Mouse (Mus musculus) gastrocnemius, postnatal 14 days (tissue): ENCODE results near the gene Nodal. TPM values are rescaled to one million over a fixed set of nuclear protein-coding genes. Genes with fewer than 3 reads are reported as not detected.

Source experiments
- DNase-seq: peaks from one replicate; pipeline ENCODE4 v3.0.0; 2021; ENCODE audit warnings: mixed read lengths
- intact Hi-C: fragments of 180-260 bp; cut with DNase I; formaldehyde crosslinking; loops from one replicate; pipeline ENCODE4 v1.15.1; 2025; ENCODE audit warnings: low total_unique reads
- total RNA-seq, 2 experiments: library from RNA; stranded (reverse); gene quantifications; 2 replicates each; pipeline ENCODE4 v1.2.3; 2021

Gene Nodal
- total RNA-seq, 2 experiments from 2014 or later = 0.10 TPM; not detected in 1

- intact Hi-C loops = no loop called here
These were observed 25.2 kb upstream of the Nodal start for GRCm38 (mm10) chr10:61392584-61392983.

GRCm38 (mm10) chr10:61394476-61395136 is 23.2 kb upstream of the Nodal start:
- no peak for DNase-seq
- intact Hi-C loops = no loop called here

More at GRCm38 (mm10) chr10:61392584-61392983, 25.2 kb upstream of the Nodal start:
- no peak for DNase-seq

- DNase-seq = no peak
- intact Hi-C loops = no loop called here
These were observed 19.6 kb upstream of the Nodal start for GRCm38 (mm10) chr10:61398125-61398524.

DNA sequence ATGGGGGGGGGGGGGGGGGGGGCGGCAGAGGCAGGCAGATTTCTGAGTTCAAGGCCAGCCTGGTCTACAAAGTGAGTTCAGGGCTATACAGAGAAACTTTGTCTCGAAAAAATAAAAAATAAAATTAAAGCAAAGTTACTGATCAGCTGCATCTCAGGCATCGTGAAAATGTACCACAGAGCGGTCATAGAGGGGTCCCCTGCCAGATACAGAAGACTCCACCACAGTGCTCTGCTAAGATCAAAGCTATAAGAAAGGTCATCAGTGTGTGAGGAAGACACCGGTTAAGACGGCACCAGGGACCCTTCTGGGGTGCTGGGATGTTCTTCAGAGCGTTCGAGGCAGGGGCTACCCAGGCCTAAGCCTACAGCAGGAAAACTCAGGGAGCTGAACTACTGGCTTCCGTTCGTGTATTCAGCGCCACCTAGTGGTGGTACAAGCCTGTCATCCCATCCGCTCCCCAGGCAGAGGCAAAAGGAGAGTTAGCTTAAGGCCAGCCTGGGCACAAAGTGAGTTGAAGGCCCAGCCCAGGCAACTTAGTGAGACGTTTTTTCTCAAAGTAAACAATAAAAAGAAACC is 18.5 kb upstream of the Nodal start:
- intact Hi-C loops = no loop called here
- DNase-seq = peak; percentile 71

GRCm38 (mm10) chr10:61400407-61400806 is 17.4 kb upstream of the Nodal start:
- intact Hi-C loops = loop anchor here (2.0 to 10.0 kb wide), 2 partner anchors 58 to 196 kb away; no protein-coding TSS in a partner anchor
- DNase-seq = no peak

DNA sequence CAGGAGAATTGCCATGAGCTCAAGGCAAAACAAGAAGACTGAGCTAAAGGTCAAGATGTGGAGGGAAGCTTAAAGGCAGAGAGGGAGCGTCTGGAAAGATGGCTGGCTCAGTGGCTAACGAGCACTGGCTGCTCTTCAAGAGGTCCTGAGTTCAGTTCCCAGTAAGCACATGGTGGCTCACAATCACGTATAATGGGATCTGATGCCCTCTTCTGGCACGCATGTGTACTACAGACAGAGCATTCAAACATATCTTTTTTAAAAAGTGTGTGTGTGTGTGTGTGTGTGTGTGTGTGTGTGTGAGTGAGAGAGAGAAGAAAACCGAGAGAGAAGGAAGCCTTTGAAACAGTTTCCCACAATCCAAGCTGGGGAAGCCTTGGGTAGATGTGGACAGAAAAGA is 15.3 kb upstream of the Nodal start:
- DNase-seq = no peak
- intact Hi-C loops = loop anchor here (10.0 kb wide), 1 partner anchor 198 kb away; no protein-coding TSS in a partner anchor

- intact Hi-C loops = loop anchor here (10.0 kb wide), 1 partner anchor 198 kb away; no protein-coding TSS in a partner anchor
- no peak for DNase-seq
These were observed 14.9 kb upstream of the Nodal start for GRCm38 (mm10) chr10:61402911-61403310.

DNA sequence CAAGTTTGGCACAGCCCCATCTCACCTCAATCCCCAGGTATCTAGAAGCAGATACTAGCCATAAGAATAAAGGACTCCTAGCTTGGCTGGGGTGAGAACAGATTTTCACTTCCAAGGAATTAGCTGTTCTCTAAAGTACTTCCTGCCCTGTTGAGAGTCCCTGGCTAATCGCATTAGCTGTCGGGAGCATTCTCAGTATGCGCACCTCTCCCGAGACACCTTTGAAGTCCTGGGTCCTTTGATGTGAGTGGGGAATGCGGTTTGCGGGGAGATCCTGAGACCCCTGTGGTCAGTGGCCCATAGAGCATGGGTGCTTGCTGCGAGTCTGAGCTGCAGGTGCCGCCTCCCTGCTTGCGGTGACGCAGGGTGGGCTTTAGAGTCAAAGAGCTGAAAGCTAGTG is 11.8 kb upstream of the Nodal start:
- intact Hi-C loops = loop anchor here (10.0 kb wide), 1 partner anchor 201 kb away; no protein-coding TSS in a partner anchor

GRCm38 (mm10) chr10:61409776-61410175 is 8.0 kb upstream of the Nodal start:
- DNase-seq = no peak
- intact Hi-C loops = loop anchor here (10.0 kb wide), 1 partner anchor 205 kb away; no protein-coding TSS in a partner anchor

More for the DNA sequence above, 11.8 kb upstream of the Nodal start:
- DNase-seq = no peak

DNA sequence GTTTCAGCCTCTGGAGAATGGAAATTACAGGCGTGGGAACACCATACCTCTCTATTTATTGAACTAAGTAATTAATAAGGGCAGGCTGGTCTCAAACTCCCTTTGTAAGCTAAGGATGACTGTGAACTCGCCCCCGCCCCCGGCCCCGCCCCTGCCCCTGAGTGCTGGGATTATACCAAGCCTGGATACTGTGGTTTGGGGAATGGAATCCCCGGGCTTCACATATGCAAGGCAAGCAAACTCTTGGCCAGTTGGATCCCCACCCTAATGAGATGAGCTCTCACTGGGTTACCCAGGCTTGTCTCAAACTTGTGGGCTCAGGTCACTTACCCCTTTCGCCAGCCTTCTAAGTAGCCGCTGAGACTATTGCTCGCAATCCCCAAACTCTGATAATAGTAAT is 7.6 kb upstream of the Nodal start:
- intact Hi-C loops = no loop called here
- DNase-seq = no peak

DNA sequence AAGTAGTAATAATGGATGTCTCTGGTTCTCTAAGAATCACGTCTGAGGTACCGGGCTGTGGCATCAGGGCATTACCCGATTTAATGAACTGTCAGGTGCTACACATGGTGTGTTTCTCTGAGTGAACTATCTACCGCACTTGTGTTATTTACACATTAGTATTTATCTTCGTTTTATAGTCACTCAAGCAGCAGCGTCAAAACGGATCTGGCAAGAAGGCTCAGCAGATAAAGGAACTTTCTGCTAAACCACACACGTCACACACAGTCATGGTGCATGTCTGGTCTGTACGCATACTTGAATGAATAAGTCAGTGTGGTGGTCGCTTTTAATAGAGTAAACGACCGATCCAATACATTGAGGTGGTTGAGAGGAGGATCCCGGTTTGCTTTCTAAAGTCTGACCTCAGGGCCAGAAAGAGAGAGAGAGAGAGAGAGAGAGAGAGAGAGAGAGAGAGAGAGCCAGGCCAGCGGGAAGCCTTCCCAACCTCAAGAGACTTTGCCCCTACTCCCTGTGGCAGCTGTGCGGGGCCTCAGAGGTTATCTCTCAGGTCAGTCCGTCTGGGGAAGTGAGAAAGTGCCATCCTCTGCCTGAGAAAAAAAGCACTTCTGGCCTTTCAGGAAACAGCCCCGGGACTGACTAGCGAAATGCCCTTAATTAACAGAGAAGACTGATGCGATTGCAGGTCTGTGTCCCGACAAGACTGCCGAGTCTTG is 4.7 kb upstream of the Nodal start:
- intact Hi-C loops = no loop called here
- DNase-seq = no peak

- DNase-seq = no peak
- intact Hi-C loops = no loop called here
These were observed 2.5 kb upstream of the Nodal start for GRCm38 (mm10) chr10:61415240-61415639.

GRCm38 (mm10) chr10:61415890-61416289 is 1.9 kb upstream of the Nodal start:
- intact Hi-C loops = no loop called here
- DNase-seq = no peak

DNA sequence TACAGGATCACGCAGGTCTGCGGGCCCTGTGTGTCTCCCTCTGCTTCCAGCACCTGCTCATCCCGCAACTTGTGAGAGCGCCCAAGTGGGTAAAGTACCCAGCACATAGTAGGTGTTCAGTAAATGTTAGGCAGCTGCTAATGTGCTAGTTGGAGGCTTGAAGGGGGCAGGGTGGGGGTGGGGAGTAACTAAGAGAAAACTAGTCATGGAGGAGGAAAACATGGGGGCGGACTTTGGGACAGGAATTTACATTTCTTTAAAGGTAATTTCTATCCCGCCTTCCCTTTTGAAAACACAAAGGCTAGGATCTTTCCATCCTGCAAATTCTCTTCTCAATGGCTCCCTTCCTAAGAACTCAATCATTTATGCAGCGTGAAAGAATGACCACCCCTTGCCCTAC is 1.2 kb upstream of the Nodal start:
- intact Hi-C loops = no loop called here

GRCm38 (mm10) chr10:61417046-61417445 is 726 bp upstream of the Nodal start:
- intact Hi-C loops = no loop called here
- no peak for DNase-seq

More for the DNA sequence above, 1.2 kb upstream of the Nodal start:
- no peak for DNase-seq

GRCm38 (mm10) chr10:61418131-61418900 is 544 bp downstream of the Nodal start:
- intact Hi-C loops = no loop called here
- no peak for DNase-seq

DNA sequence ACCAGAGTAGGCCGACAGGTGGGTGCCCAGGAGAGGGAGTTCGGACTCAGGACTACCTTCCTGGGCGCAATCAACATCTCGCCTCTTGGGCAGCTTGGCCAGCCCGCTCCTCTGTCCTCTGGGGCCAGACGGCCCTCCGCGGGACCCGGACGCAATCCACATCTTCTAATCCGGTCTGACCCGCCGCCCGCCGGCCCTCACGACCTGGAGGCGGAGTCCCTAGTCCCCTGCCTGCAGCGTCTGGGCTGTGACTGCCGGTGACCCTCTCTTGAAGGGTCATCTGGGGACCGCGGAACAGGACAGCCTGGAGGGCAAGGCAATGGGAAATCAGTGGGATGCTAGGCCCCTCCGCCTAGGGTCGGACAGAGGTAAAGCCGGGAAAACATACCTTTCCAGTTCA is 1.4 kb downstream of the Nodal start:
- DNase-seq = no peak
- intact Hi-C loops = no loop called here

GRCm38 (mm10) chr10:61420011-61420410 is 2.2 kb downstream of the Nodal start:
- intact Hi-C loops = no loop called here
- DNase-seq = no peak

GRCm38 (mm10) chr10:61422861-61423260 is 5.1 kb downstream of the Nodal start:
- intact Hi-C loops = no loop called here
- no peak for DNase-seq

DNA sequence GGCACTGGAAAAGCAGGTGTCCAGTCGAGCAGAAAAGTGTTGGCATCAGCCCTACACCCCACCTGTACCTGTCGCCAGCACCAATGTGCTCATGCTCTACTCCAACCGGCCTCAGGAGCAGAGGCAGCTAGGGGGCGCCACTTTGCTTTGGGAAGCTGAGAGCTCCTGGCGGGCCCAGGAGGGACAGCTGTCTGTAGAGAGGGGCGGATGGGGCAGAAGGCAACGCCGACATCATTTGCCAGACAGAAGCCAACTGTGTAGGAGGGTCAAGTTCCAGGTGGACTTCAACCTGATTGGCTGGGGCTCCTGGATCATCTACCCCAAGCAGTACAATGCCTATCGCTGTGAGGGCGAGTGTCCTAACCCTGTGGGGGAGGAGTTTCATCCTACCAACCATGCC is 5.5 kb downstream of the Nodal start:
- peak; percentile 53 for DNase-seq
- intact Hi-C loops = no loop called here
